Mouse (Mus musculus): Measurements from ENCODE around the gene Tbx2. TPM values are rescaled to one million over a fixed set of nuclear protein-coding genes. Genes with fewer than 3 reads are reported as not detected.

The Tbx2 gene
- total and polyA plus RNA-seq, 3 experiments = 0.17 TPM; not detected in 2

GRCm38 (mm10) chr11:85792534-85793215, 39.7 kb upstream of the Tbx2 start:
- dilution Hi-C loops (cut with MboI; ENCODE audit: extremely low pct_ligation_motif_present, extremely low pct_unique_long_range_greater_than_20kb, low sequenced_read_pairs) = no loop called here
- Histone ChIP-seq H3K9me3 (replicated peaks; ENCODE audit: low read length) (no peaks in the 10 kb centered on the region), H3K4me3 (replicated peaks in 1 of 3; ENCODE audit: low read depth in 2 of 3, low read length in 2 of 3, poor library complexity in 1 of 3) (no peak overlapping the region), H3K27ac (ENCODE audit: insufficient read depth, low read depth) (no peak overlapping the region), H3K79me2 (replicated peaks; ENCODE audit: control insufficient read depth, extremely low read depth, insufficient read depth, poor library complexity, severe bottlenecking) (no peaks in the 10 kb centered on the region), H3K36me3 (replicated peaks in 1 of 2; ENCODE audit: control insufficient read depth in 1 of 2, insufficient read depth in 1 of 2, low read length in 1 of 2) (no peaks in the 10 kb centered on the region), H3K4me2 (ENCODE audit: insufficient read depth, low read depth, poor library complexity, severe bottlenecking) (no peak overlapping the region), H3K9ac (ENCODE audit: insufficient read depth, low read depth) (no peak overlapping the region), H3K4me1 (ENCODE audit: control insufficient read depth in 1 of 2, insufficient read depth in 2 of 2) (peaks cover 2 to 32% of the 10 kb centered on the region in 2 experiments; a peak in 2 of 4 replicates), H3K27me3 (replicated peaks) (no peaks in the 10 kb centered on the region)
- TF ChIP-seq CHD2 (IDR thresholded peaks at IDR 0.05; ENCODE audit: low read length) (no peak), RAD21 (IDR thresholded peaks at IDR 0.05; ENCODE audit: low read depth, low read length) (no peak), TBP (conservative IDR thresholded peaks at IDR 0.05; ENCODE audit: low read depth, low read length) (no peak), RCOR1 (conservative IDR thresholded peaks at IDR 0.05; ENCODE audit: low read depth, low read length) (no peak), POLR2A (IDR thresholded peaks at IDR 0.05; ENCODE audit: low read depth, low read length) (no peak), JUND (conservative IDR thresholded peaks at IDR 0.05; ENCODE audit: low read depth, low read length) (no peak), ZC3H11A (IDR thresholded peaks at IDR 0.05; ENCODE audit: low read depth, low read length) (no peak), SMC3 (IDR thresholded peaks at IDR 0.05; ENCODE audit: low read depth, low read length) (no peak), SIN3A (IDR thresholded peaks at IDR 0.05; ENCODE audit: low read length) (no peak), ELF1 (IDR thresholded peaks at IDR 0.05; ENCODE audit: low read depth, low read length) (no peak), USF1 (IDR thresholded peaks at IDR 0.05; ENCODE audit: low read depth, low read length) (no peak), EP300 (IDR thresholded peaks at IDR 0.05; ENCODE audit: low read length) (no peak), ZKSCAN1 (IDR thresholded peaks at IDR 0.05; ENCODE audit: borderline replicate concordance, low read depth, low read length) (no peak)
- no peak for DNase-seq (ENCODE audit: extremely low read depth)
- in situ Hi-C loops (cut with MboI; ENCODE audit: low pct_ligation_motif_present, low pct_unique_long_range_greater_than_20kb, low sequenced_read_pairs) = no loop called here

GRCm38 (mm10) chr11:85799456-85799855, 32.9 kb upstream of the Tbx2 start:
- dilution Hi-C loops (cut with MboI; ENCODE audit: extremely low pct_ligation_motif_present, extremely low pct_unique_long_range_greater_than_20kb, low sequenced_read_pairs) (no loop called here), in situ Hi-C loops (cut with MboI; ENCODE audit: low pct_ligation_motif_present, low pct_unique_long_range_greater_than_20kb, low sequenced_read_pairs) (no loop called here)
- H3K4me1 ChIP-seq (ENCODE audit: control insufficient read depth in 1 of 2, insufficient read depth in 2 of 2) = peaks cover 5 to 11% of the 10 kb centered on the region in 2 experiments
- H3K9ac ChIP-seq (ENCODE audit: insufficient read depth, low read depth) = no peak overlapping the region
- no peak overlapping the region for H3K4me3 ChIP-seq (replicated peaks in 1 of 3; ENCODE audit: low read depth in 2 of 3, low read length in 2 of 3, poor library complexity in 1 of 3)
- H3K27me3 ChIP-seq (replicated peaks) = no peaks in the 10 kb centered on the region
- TF ChIP-seq ZNF384 (IDR thresholded peaks at IDR 0.05; ENCODE audit: low read depth, low read length) (no peak), USF1 (IDR thresholded peaks at IDR 0.05; ENCODE audit: low read depth, low read length) (no peak)
- no peak overlapping the region for H3K4me2 ChIP-seq (ENCODE audit: insufficient read depth, low read depth, poor library complexity, severe bottlenecking)
- H3K9me3 ChIP-seq (replicated peaks; ENCODE audit: low read length) = no peaks in the 10 kb centered on the region
- DNase-seq (ENCODE audit: extremely low read depth) = no peak
- no peak overlapping the region for H3K27ac ChIP-seq (ENCODE audit: insufficient read depth, low read depth)
- H3K36me3 ChIP-seq (replicated peaks in 1 of 2; ENCODE audit: control insufficient read depth in 1 of 2, insufficient read depth in 1 of 2, low read length in 1 of 2) = no peaks in the 10 kb centered on the region
- no peaks in the 10 kb centered on the region for H3K79me2 ChIP-seq (replicated peaks; ENCODE audit: control insufficient read depth, extremely low read depth, insufficient read depth, poor library complexity, severe bottlenecking)

- dilution Hi-C loops (cut with MboI; ENCODE audit: extremely low pct_ligation_motif_present, extremely low pct_unique_long_range_greater_than_20kb, low sequenced_read_pairs) (no loop called here), in situ Hi-C loops (cut with MboI; ENCODE audit: low pct_ligation_motif_present, low pct_unique_long_range_greater_than_20kb, low sequenced_read_pairs) (no loop called here)
- Histone ChIP-seq H3K4me2 (ENCODE audit: insufficient read depth, low read depth, poor library complexity, severe bottlenecking) (no peak overlapping the region), H3K4me3 (replicated peaks in 1 of 3; ENCODE audit: low read depth in 2 of 3, low read length in 2 of 3, poor library complexity in 1 of 3) (no peak overlapping the region), H3K27ac (ENCODE audit: insufficient read depth, low read depth) (no peak overlapping the region), H3K4me1 (ENCODE audit: control insufficient read depth in 1 of 2, insufficient read depth in 2 of 2) (peaks cover 5 to 10% of the 10 kb centered on the region in 2 experiments), H3K9ac (ENCODE audit: insufficient read depth, low read depth) (no peak overlapping the region), H3K36me3 (replicated peaks in 1 of 2; ENCODE audit: control insufficient read depth in 1 of 2, insufficient read depth in 1 of 2, low read length in 1 of 2) (no peaks in the 10 kb centered on the region), H3K79me2 (replicated peaks; ENCODE audit: control insufficient read depth, extremely low read depth, insufficient read depth, poor library complexity, severe bottlenecking) (no peaks in the 10 kb centered on the region), H3K27me3 (replicated peaks) (no peaks in the 10 kb centered on the region), H3K9me3 (replicated peaks; ENCODE audit: low read length) (no peaks in the 10 kb centered on the region)
- no peak for DNase-seq (ENCODE audit: extremely low read depth)
- no peak for TF ChIP-seq CHD2 (IDR thresholded peaks at IDR 0.05; ENCODE audit: low read length)
- no peak for TF ChIP-seq RAD21 (IDR thresholded peaks at IDR 0.05; ENCODE audit: low read depth, low read length)
- no peak for TF ChIP-seq HCFC1 (IDR thresholded peaks at IDR 0.05; ENCODE audit: low read depth, low read length)
- TF ChIP-seq POLR2AphosphoS2 (IDR thresholded peaks at IDR 0.05; ENCODE audit: low read depth, low read length) = no peak
- TF ChIP-seq E2F4 (IDR thresholded peaks at IDR 0.05; ENCODE audit: insufficient replicate concordance, low read depth, low read length) = no peak
- TF ChIP-seq UBTF (IDR thresholded peaks at IDR 0.05; ENCODE audit: low read depth, low read length) = no peak
- TF ChIP-seq CTCF (conservative IDR thresholded peaks at IDR 0.05 in 1 of 2, IDR thresholded peaks at IDR 0.05 in 1 of 2; ENCODE audit: low read depth in 2 of 2, low read length in 2 of 2) = no peak
- TF ChIP-seq JUN (IDR thresholded peaks at IDR 0.05; ENCODE audit: insufficient read depth, low read depth, low read length) = no peak
- TF ChIP-seq JUND (conservative IDR thresholded peaks at IDR 0.05; ENCODE audit: low read depth, low read length) = no peak
- no peak for TF ChIP-seq MAFK (IDR thresholded peaks at IDR 0.05; ENCODE audit: insufficient replicate concordance, low read length)
- no peak for TF ChIP-seq MXI1 (IDR thresholded peaks at IDR 0.05; ENCODE audit: low read depth, low read length)
Measured at GRCm38 (mm10) chr11:85799856-85800255, 32.5 kb upstream of the Tbx2 start.
